Mouse (Mus musculus): ENCODE measurements around the gene Ube2c. TPM values are rescaled to one million over a fixed set of nuclear protein-coding genes. Genes with fewer than 3 reads are reported as not detected.
A peak's percentile ranks its signal among the peaks of the same experiment; 100 is the strongest.

The Ube2c gene
- polyA plus RNA-seq, 1 experiment from 2014 or later, result 506 TPM

- H3K27me3 ChIP-seq (ENCODE audit: control insufficient read depth, insufficient read depth, low read length), result no peaks in the 10 kb centered on the region
- peak overlapping the region; percentile 75 for H3K4me3 ChIP-seq (ENCODE audit: low read depth, low read length)
- 4% methylated on average over 15 of the region's 15 CpGs for WGBS (ENCODE audit: insufficient replicate concordance)
- H3K4me2 ChIP-seq, result peak overlapping the region; percentile 78
- H3K36me3 ChIP-seq (ENCODE audit: control insufficient read depth, insufficient read depth, low read length), result peaks cover 29% of the 10 kb centered on the region
- H3K27ac ChIP-seq (ENCODE audit: low read depth, low read length), result peak overlapping the region; percentile 76
- ATAC-seq (replicated peaks; ENCODE audit: insufficient number of reproducible peaks, low FRiP score, low TSS enrichment), result no peak
- peak overlapping the region; percentile 86 for H3K9ac ChIP-seq (ENCODE audit: low read depth, low read length)
- H3K4me1 ChIP-seq (ENCODE audit: control insufficient read depth, insufficient read depth, low read length), result peaks cover 20% of the 10 kb centered on the region
- H3K9me3 ChIP-seq (replicated peaks; ENCODE audit: control insufficient read depth, low read length), result no peaks in the 10 kb centered on the region
These were observed 581 bp downstream of the Ube2c start for GRCm38 (mm10) chr2:164770279-164770678.

DNA sequence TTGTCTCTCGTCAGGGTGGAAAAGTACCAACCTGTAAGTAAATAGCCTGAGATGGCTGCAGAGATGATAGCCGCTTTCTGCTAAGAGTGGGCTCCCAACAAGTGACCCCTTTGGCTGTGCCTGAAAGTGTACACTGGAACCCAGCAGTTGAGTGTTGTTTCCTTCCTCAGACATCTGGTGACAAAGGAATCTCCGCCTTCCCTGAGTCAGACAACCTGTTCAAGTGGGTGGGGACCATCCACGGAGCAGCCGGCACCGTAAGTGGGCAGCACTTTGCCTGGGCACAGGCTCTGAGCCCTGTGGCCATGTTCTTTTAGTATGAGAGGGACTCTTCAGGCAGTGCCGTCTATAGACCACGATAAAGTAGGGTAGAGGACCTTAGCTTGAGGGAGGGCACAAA is 1.4 kb downstream of the Ube2c start:
- Histone ChIP-seq H3K27ac (ENCODE audit: low read depth, low read length) (peak overlapping the region; percentile 50; the same call in 1 of the 2 replicates), H3K4me2 (peak overlapping the region; percentile 78)
- 68% methylated on average over 8 of the region's 8 CpGs for WGBS (ENCODE audit: insufficient replicate concordance)

DNA sequence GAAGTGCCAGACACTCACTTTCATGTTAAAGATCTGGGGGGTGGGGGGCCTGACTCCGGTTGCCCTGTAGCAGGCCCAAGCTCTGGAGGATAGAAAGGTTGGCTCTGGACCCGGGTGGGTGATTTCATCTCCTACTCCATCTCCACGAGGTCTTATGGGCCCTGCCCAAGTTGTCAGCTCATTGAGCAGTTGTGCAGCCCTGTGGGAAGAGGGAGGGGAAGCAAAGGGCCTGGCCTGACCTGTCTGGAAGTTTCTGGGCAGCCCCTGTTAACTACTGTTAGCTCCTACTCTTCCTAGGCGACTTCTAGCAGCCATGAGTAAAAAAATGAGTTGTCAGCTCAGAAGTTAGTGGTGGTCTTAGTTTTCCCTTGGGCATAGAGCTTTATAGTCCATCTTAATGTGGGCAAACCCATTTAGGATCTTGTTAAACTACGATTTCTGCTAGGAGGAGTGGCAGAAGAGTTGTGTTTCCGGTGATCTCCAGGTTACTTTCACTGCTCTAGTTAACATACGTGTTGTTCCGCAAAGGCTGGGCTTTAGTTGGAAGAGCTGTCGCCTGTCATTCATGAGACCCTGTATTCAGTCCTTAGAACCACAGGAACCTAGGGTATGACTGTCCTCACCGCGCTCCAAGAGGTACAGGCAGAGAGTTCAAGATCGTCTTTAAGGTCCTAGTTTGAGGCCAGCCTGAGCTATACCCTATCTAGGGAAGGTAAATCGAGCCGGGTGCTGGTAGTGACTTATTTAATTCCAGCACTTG is 3.7 kb downstream of the Ube2c start:
- Histone ChIP-seq H3K36me3 (ENCODE audit: control insufficient read depth, insufficient read depth, low read length) (peaks cover 13% of the 10 kb centered on the region), H3K4me1 (ENCODE audit: control insufficient read depth, insufficient read depth, low read length) (peaks cover 20% of the 10 kb centered on the region), H3K9ac (ENCODE audit: low read depth, low read length) (no peak overlapping the region), H3K27me3 (ENCODE audit: control insufficient read depth, insufficient read depth, low read length) (peaks cover 7% of the 10 kb centered on the region), H3K4me3 (ENCODE audit: low read depth, low read length) (no peak overlapping the region), H3K9me3 (replicated peaks; ENCODE audit: control insufficient read depth, low read length) (no peaks in the 10 kb centered on the region), H3K27ac (ENCODE audit: low read depth, low read length) (0 out of 2 replicates have a peak overlapping the region, but pooled peaks have one; percentile 17), H3K4me2 (no peak overlapping the region)
- ATAC-seq (replicated peaks; ENCODE audit: insufficient number of reproducible peaks, low FRiP score, low TSS enrichment), result no peak
- WGBS (ENCODE audit: insufficient replicate concordance), result 73% methylated on average over 14 of the region's 14 CpGs

More for the DNA sequence above, 1.4 kb downstream of the Ube2c start:
- Histone ChIP-seq H3K36me3 (ENCODE audit: control insufficient read depth, insufficient read depth, low read length) (peaks cover 25% of the 10 kb centered on the region), H3K4me1 (ENCODE audit: control insufficient read depth, insufficient read depth, low read length) (peaks cover 20% of the 10 kb centered on the region), H3K9me3 (replicated peaks; ENCODE audit: control insufficient read depth, low read length) (no peaks in the 10 kb centered on the region), H3K27me3 (ENCODE audit: control insufficient read depth, insufficient read depth, low read length) (no peaks in the 10 kb centered on the region), H3K4me3 (ENCODE audit: low read depth, low read length) (peak overlapping the region; percentile 75), H3K9ac (ENCODE audit: low read depth, low read length) (peak overlapping the region; percentile 86)
- ATAC-seq (replicated peaks; ENCODE audit: insufficient number of reproducible peaks, low FRiP score, low TSS enrichment), result no peak

DNA sequence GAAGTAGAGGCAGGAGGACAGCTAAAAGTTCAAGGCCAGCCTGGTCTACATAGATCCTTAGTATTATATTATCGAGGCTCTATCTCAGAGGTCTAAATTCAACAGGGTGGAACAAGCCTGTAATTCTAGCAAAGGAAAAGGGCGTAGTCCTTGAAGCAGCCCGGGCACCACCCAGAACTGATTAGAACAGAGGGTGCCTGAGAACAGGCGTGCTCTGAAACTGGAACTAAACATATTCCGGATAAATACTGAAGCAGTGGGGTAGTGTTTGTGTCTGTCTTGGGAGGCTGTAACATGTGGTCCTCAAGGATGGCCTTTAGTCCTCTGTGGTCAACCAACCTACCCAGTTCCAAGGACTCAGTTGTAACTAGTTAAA is 4.3 kb downstream of the Ube2c start:
- H3K4me2 ChIP-seq, result no peak overlapping the region

DNA sequence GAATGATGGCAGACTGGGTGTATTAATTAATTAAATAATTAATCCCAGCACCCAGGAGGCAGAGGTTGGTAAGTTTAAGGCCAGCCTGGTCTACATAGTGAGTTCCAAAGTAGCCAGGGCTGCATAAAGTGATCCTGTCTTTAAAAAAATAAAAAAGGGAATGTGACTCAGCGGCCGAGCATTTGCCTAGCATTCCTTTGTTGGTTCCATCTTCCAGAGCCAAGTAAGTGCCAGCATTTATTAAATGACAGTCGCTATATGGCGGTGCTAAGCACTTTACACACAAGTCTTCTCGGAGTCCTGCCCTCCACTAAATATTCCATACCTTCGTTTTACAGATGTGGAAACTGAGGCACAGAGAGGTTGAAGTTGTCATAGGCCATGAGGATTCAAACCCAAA is 6.4 kb downstream of the Ube2c start:
- no peak overlapping the region for H3K4me2 ChIP-seq
- H3K4me1 ChIP-seq (ENCODE audit: control insufficient read depth, insufficient read depth, low read length), result peaks cover 10% of the 10 kb centered on the region
- no peak overlapping the region for H3K4me3 ChIP-seq (ENCODE audit: low read depth, low read length)
- H3K36me3 ChIP-seq (ENCODE audit: control insufficient read depth, insufficient read depth, low read length), result peaks cover 13% of the 10 kb centered on the region
- peaks cover 7% of the 10 kb centered on the region for H3K27me3 ChIP-seq (ENCODE audit: control insufficient read depth, insufficient read depth, low read length)
- no peaks in the 10 kb centered on the region for H3K9me3 ChIP-seq (replicated peaks; ENCODE audit: control insufficient read depth, low read length)
- no peak overlapping the region for H3K27ac ChIP-seq (ENCODE audit: low read depth, low read length)
- H3K9ac ChIP-seq (ENCODE audit: low read depth, low read length), result no peak overlapping the region
- 80% methylated on average over 6 of the region's 6 CpGs for WGBS (ENCODE audit: insufficient replicate concordance)
- no peak for ATAC-seq (replicated peaks; ENCODE audit: insufficient number of reproducible peaks, low FRiP score, low TSS enrichment)

More for the DNA sequence above, 4.3 kb downstream of the Ube2c start:
- Histone ChIP-seq H3K27me3 (ENCODE audit: control insufficient read depth, insufficient read depth, low read length) (peaks cover 7% of the 10 kb centered on the region), H3K4me3 (ENCODE audit: low read depth, low read length) (no peak overlapping the region), H3K4me1 (ENCODE audit: control insufficient read depth, insufficient read depth, low read length) (peaks cover 20% of the 10 kb centered on the region), H3K9me3 (replicated peaks; ENCODE audit: control insufficient read depth, low read length) (no peaks in the 10 kb centered on the region), H3K9ac (ENCODE audit: low read depth, low read length) (no peak overlapping the region), H3K36me3 (ENCODE audit: control insufficient read depth, insufficient read depth, low read length) (peaks cover 13% of the 10 kb centered on the region), H3K27ac (ENCODE audit: low read depth, low read length) (no peak overlapping the region)
- 69% methylated on average over 5 of the region's 5 CpGs for WGBS (ENCODE audit: insufficient replicate concordance)
- ATAC-seq (replicated peaks; ENCODE audit: insufficient number of reproducible peaks, low FRiP score, low TSS enrichment), result no peak

DNA sequence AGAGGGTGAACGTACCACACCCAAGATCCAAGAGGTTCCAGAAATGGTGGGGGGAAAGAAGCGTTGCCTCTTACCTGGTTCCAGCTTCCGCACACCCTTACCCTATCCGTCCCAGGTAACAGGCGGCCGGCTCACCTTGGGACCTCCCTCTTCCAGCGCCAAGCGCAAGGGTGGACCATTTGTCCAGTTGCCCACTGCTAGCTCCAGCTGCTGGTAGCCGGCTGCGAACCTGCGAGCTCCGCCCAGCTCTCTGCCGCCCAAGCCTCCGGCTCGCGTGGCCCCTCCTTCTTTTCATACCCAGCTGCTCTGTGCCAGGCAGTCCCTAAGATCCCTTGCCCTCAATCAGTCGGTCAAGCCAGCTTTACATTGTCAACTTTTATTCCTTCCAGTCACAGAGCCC is 7.1 kb downstream of the Ube2c start:
- Histone ChIP-seq H3K4me2 (no peak overlapping the region), H3K27me3 (ENCODE audit: control insufficient read depth, insufficient read depth, low read length) (peaks cover 7% of the 10 kb centered on the region), H3K4me3 (ENCODE audit: low read depth, low read length) (no peak overlapping the region), H3K27ac (ENCODE audit: low read depth, low read length) (no peak overlapping the region), H3K9me3 (replicated peaks; ENCODE audit: control insufficient read depth, low read length) (no peaks in the 10 kb centered on the region), H3K4me1 (ENCODE audit: control insufficient read depth, insufficient read depth, low read length) (peaks cover 3% of the 10 kb centered on the region), H3K9ac (ENCODE audit: low read depth, low read length) (no peak overlapping the region), H3K36me3 (ENCODE audit: control insufficient read depth, insufficient read depth, low read length) (peaks cover 7% of the 10 kb centered on the region)
- no peak for ATAC-seq (replicated peaks; ENCODE audit: insufficient number of reproducible peaks, low FRiP score, low TSS enrichment)
- 56% methylated on average over 17 of the region's 17 CpGs for WGBS (ENCODE audit: insufficient replicate concordance)

DNA sequence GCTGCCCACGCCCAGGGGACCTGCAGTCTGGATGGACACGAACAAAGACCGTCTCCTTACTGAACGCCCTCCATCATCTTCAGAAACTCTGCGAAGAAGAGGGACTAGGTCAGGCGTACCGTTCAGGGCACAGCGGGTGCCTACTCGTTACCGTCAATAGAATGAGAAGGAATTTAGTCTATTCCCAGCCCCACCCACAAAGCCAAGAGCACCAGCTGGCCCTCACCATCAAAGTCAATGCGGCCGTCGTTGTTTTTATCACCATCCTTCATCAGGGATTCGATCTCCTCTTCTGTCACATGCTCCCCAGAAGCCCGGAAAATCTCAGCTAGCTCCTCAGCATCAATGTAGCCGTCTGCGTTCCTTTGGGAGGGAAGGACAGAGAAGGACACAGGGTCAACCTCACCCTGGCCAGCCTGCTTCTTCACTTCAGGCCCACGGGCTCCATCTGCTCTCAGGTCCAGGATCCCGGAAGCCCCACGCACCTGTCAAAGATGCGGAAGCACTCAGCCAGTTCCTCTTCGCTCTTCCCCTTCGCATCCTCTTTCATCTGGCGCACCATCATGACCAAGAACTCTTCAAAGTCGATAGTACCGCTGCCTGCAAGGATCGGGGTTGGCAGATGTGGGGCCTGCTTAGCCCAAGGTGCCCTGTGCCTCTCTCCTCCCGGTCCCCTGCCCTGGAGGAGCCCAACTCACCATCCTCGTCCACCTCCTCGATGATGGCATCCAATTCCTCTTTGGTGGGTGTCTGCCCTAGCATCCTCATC is 7.7 kb downstream of the Ube2c start:
- Histone ChIP-seq H3K9ac (ENCODE audit: low read depth, low read length) (no peak overlapping the region), H3K9me3 (replicated peaks; ENCODE audit: control insufficient read depth, low read length) (no peaks in the 10 kb centered on the region)
- ATAC-seq (replicated peaks; ENCODE audit: insufficient number of reproducible peaks, low FRiP score, low TSS enrichment), result no peak

DNA sequence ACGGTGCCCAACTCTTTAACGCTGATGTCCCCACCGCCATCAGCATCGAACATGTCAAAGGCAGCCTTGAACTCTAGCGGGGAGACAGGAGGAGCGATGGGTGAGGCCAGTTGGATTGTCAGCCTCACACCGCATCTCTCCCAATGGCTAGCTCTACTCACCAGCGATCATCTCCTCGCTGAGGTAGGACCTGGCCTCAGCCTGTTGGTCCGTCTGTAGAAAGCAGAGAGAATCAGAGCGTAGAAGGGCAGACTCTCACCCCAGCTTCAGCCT is 8.3 kb downstream of the Ube2c start:
- H3K4me3 ChIP-seq (ENCODE audit: low read depth, low read length), result no peak overlapping the region
- 90% methylated on average over 11 of the region's 11 CpGs for WGBS (ENCODE audit: insufficient replicate concordance)

More for the DNA sequence above, 7.7 kb downstream of the Ube2c start:
- Histone ChIP-seq H3K36me3 (ENCODE audit: control insufficient read depth, insufficient read depth, low read length) (peaks cover 2% of the 10 kb centered on the region; the same call in 1 of the 2 replicates), H3K27ac (ENCODE audit: low read depth, low read length) (no peak overlapping the region), H3K4me3 (ENCODE audit: low read depth, low read length) (no peak overlapping the region), H3K27me3 (ENCODE audit: control insufficient read depth, insufficient read depth, low read length) (peaks cover 7% of the 10 kb centered on the region), H3K4me1 (ENCODE audit: control insufficient read depth, insufficient read depth, low read length) (no peaks in the 10 kb centered on the region), H3K4me2 (no peak overlapping the region)
- WGBS (ENCODE audit: insufficient replicate concordance), result 77% methylated on average over 30 of the region's 30 CpGs

More for the DNA sequence above, 8.3 kb downstream of the Ube2c start:
- peaks cover under 1% of the 10 kb centered on the region; the same call in 1 of the 2 replicates for H3K36me3 ChIP-seq (ENCODE audit: control insufficient read depth, insufficient read depth, low read length)
- H3K9me3 ChIP-seq (replicated peaks; ENCODE audit: control insufficient read depth, low read length), result no peaks in the 10 kb centered on the region
- no peak overlapping the region for H3K9ac ChIP-seq (ENCODE audit: low read depth, low read length)
- peaks cover 7% of the 10 kb centered on the region for H3K27me3 ChIP-seq (ENCODE audit: control insufficient read depth, insufficient read depth, low read length)
- H3K4me2 ChIP-seq, result no peak overlapping the region
- no peaks in the 10 kb centered on the region for H3K4me1 ChIP-seq (ENCODE audit: control insufficient read depth, insufficient read depth, low read length)
- no peak for ATAC-seq (replicated peaks; ENCODE audit: insufficient number of reproducible peaks, low FRiP score, low TSS enrichment)
- no peak overlapping the region for H3K27ac ChIP-seq (ENCODE audit: low read depth, low read length)
